Mouse (Mus musculus) G1E-ER4 (cell line): ENCODE results near the gene Efna4. TPM values are rescaled to one million over a fixed set of nuclear protein-coding genes. Genes with fewer than 3 reads are reported as not detected.

Experiments
- GATA1 ChIP-seq: IDR thresholded peaks from one replicate; pipeline ENCODE4 v1.8.0; 2012; ENCODE audit warnings: low read length, inconsistent platforms
- polyA plus RNA-seq: library from polyadenylated mRNA; stranded (reverse); fragments of >175 nt; gene quantifications from 2 replicates; pipeline ENCODE4 v1.2.3, GENCODE M21; 2012

Gene Efna4
- polyA plus RNA-seq, 1 experiment: 0.04 TPM

GRCm38 (mm10) chr3:89347916-89348315 is 10.1 kb upstream of the Efna4 start:
- no peak for TF ChIP-seq GATA1

- no peak for TF ChIP-seq GATA1
Observed at GRCm38 (mm10) chr3:89346815-89347540, 9.2 kb upstream of the Efna4 start.

- no peak for TF ChIP-seq GATA1
Observed at GRCm38 (mm10) chr3:89343279-89343678, 5.5 kb upstream of the Efna4 start.

GRCm38 (mm10) chr3:89341794-89342193 is 4.0 kb upstream of the Efna4 start:
- no peak for TF ChIP-seq GATA1

- TF ChIP-seq GATA1: no peak
Observed at GRCm38 (mm10) chr3:89340465-89340864, 2.6 kb upstream of the Efna4 start.

- TF ChIP-seq GATA1: no peak
Observed at GRCm38 (mm10) chr3:89339416-89339815, 1.6 kb upstream of the Efna4 start.

GRCm38 (mm10) chr3:89337062-89337720 is 637 bp downstream of the Efna4 start:
- no peak for TF ChIP-seq GATA1

- TF ChIP-seq GATA1: no peak
Observed at GRCm38 (mm10) chr3:89336529-89336928, 1.3 kb downstream of the Efna4 start.

- TF ChIP-seq GATA1: no peak
Observed at GRCm38 (mm10) chr3:89333053-89333452, 4.8 kb downstream of the Efna4 start.

- TF ChIP-seq GATA1: no peak
Observed at GRCm38 (mm10) chr3:89332476-89332875, 5.4 kb downstream of the Efna4 start.

- no peak for TF ChIP-seq GATA1
Observed at GRCm38 (mm10) chr3:89332013-89332412, 5.8 kb downstream of the Efna4 start.

- no peak for TF ChIP-seq GATA1
Observed at GRCm38 (mm10) chr3:89331561-89331960, 6.3 kb downstream of the Efna4 start.

GRCm38 (mm10) chr3:89330948-89331347 is 6.9 kb downstream of the Efna4 start:
- TF ChIP-seq GATA1: no peak

GRCm38 (mm10) chr3:89330346-89330745 is 7.5 kb downstream of the Efna4 start:
- TF ChIP-seq GATA1: no peak

GRCm38 (mm10) chr3:89328623-89329022 is 9.2 kb downstream of the Efna4 start:
- no peak for TF ChIP-seq GATA1

GRCm38 (mm10) chr3:89327371-89327870 is 10.4 kb downstream of the Efna4 start:
- TF ChIP-seq GATA1: no peak

GRCm38 (mm10) chr3:89325882-89326281 is 11.9 kb downstream of the Efna4 start:
- TF ChIP-seq GATA1: no peak
